Mouse (Mus musculus) ES-Bruce4 (cell line): Measurements from ENCODE around the gene Vps35l.

ENCODE experiments used
- CTCF ChIP-seq: IDR thresholded peaks from one replicate; pipeline ENCODE4 v1.8.1; 2011; ENCODE audit warnings: low read depth, low read length
- EP300 ChIP-seq: IDR thresholded peaks from 2 replicates; pipeline ENCODE4 v1.6.1; 2011; ENCODE audit warnings: low read depth, low read length; ENCODE audit not compliant: insufficient read depth
- POLR2A ChIP-seq: IDR thresholded peaks from one replicate; pipeline ENCODE4 v1.8.1; 2011; ENCODE audit warnings: low read length; ENCODE audit not compliant: insufficient read depth

GRCm38 (mm10) chr7:118793899-118794298, 53.9 kb downstream of the Vps35l start:
- TF ChIP-seq EP300 (no peak), POLR2A (no peak), CTCF (no peak)
